8 mouse cellular contexts compared by ENCODE assay signal in genomic region chr4:86957576-86958411, GRCm38 (mm10).
DNase-seq lines count a peak whose midpoint lies in the region; ATAC-seq and TF ChIP-seq lines count a peak whose summit lies in the region.

No protein-coding gene starts in this region.

- H3K36me3 ChIP-seq in midbrain, postnatal 0 days (ENCODE audit: insufficient read depth, low read length): no peaks in the 10 kb centered on the region

- WGBS in midbrain, postnatal 0 days: 39% methylated on average over 14 of the region's 14 CpGs

- H3K4me3 ChIP-seq in midbrain, postnatal 0 days (ENCODE audit: low read depth, low read length): no peak overlapping the region

- TF ChIP-seq CTCF in Patski (IDR thresholded peaks at IDR 0.05): peak; percentile 63
- TF ChIP-seq CTCF in midbrain, postnatal 0 days (IDR thresholded peaks at IDR 0.05): peak; percentile 92

- no peaks in the 10 kb centered on the region for H3K4me1 ChIP-seq in midbrain, postnatal 0 days (ENCODE audit: insufficient read depth, low read length)

- CTCF ChIA-PET in Patski (lab: Charles Lee): interaction anchor here (0.9 to 1.3 kb wide), 2 partner anchors 11 to 13 kb away, joined by 3 read pairs; no protein-coding TSS in a partner anchor

- in situ Hi-C loops in Patski (cut with MboI; ENCODE audit: low pct_unique_long_range_greater_than_20kb): no loop called here

- peak overlapping the region; percentile 18; the same call in 1 of the 2 replicates for H3K4me2 ChIP-seq in midbrain, postnatal 0 days (ENCODE audit: low read depth, low read length, poor library complexity, severe bottlenecking)

- peak; percentile 62 for DNase-seq in 3T3-L1 (ENCODE audit: low read depth, low spot score)
- no peak for DNase-seq in Patski (ENCODE audit: low read depth, low spot score)
- peak; percentile 88 to 90 for DNase-seq in cerebellum, postnatal 14 days
- DNase-seq in frontal cortex, postnatal 14 days (ENCODE audit: low spot score in 2 of 2): peak; percentile 46 to 68
- peak; percentile 44 for DNase-seq in hindlimb bud, embryonic 11.5 days (ENCODE audit: extremely low spot score, low read depth, low spot score)
- DNase-seq in left cerebral cortex, postnatal 25 days (ENCODE audit: low spot score in 2 of 2): peak; percentile 77 to 86
- peak; percentile 87 for DNase-seq in midbrain, postnatal 0 days (ENCODE audit: low spot score)
- DNase-seq in thymus, postnatal 14 days: peak; percentile 28

- H3K27ac ChIP-seq in midbrain, postnatal 0 days (ENCODE audit: low read depth, low read length): no peak overlapping the region

- no peak for ATAC-seq in Patski
- ATAC-seq in midbrain, postnatal 0 days (ENCODE audit: low FRiP score): peak; percentile 76

- no peak overlapping the region for H3K9ac ChIP-seq in midbrain, postnatal 0 days (replicated peaks; ENCODE audit: low read length, poor library complexity, severe bottlenecking)

- no peaks in the 10 kb centered on the region for H3K27me3 ChIP-seq in Patski
- H3K27me3 ChIP-seq in midbrain, postnatal 0 days (ENCODE audit: insufficient read depth, low read length): no peaks in the 10 kb centered on the region

- POLR2A ChIA-PET in Patski (lab: Charles Lee): no interaction called here

- intact Hi-C loops in left cerebral cortex, postnatal 25 days (cut with DNase I): loop anchor here (2.0 kb wide), 1 partner anchor 405 kb away; no protein-coding TSS in a partner anchor

- no peaks in the 10 kb centered on the region for H3K9me3 ChIP-seq in midbrain, postnatal 0 days (ENCODE audit: low read length)
